Mouse (Mus musculus) forebrain, embryonic 11.5 days (tissue): ENCODE results near the gene Lamp5. TPM values are rescaled to one million over a fixed set of nuclear protein-coding genes. Genes with fewer than 3 reads are reported as not detected.

Source experiments
- ATAC-seq: fragments of 200-750 bp; cut with Nextera tagmentation; replicated peaks from 2 replicates; pipeline ENCODE4 v1.8.0; 2017; ENCODE audit warnings: moderate TSS enrichment; ENCODE audit not compliant: low FRiP score
- DNase-seq: peaks from one replicate; pipeline ENCODE4 v3.0.0-alpha.2; 2017; ENCODE audit warnings: low spot score
- H3K27ac ChIP-seq: fragments of 300-500 bp; sonication (generic); 2 replicates; pipeline ENCODE4 v1.5.1; 2014; ENCODE audit warnings: low read depth, low read length
- H3K27me3 ChIP-seq: fragments of 300-500 bp; sonication (generic); 2 replicates; pipeline ENCODE4 v1.6.1; 2014; ENCODE audit warnings: mild to moderate bottlenecking, low read length, mixed read lengths; ENCODE audit not compliant: control insufficient read depth, insufficient read depth
- H3K36me3 ChIP-seq: fragments of 300-500 bp; sonication (generic); 2 replicates; pipeline ENCODE4 v1.6.1; 2014; ENCODE audit warnings: mild to moderate bottlenecking, low read length, moderate library complexity, mixed read lengths; ENCODE audit not compliant: control insufficient read depth, insufficient read depth
- H3K4me1 ChIP-seq: fragments of 300-500 bp; sonication (generic); replicated peaks from 2 replicates; pipeline ENCODE4 v1.6.1; 2014; ENCODE audit warnings: low read length, mixed read lengths; ENCODE audit not compliant: control insufficient read depth, insufficient read depth
- H3K4me2 ChIP-seq: fragments of 300-500 bp; sonication (generic); 2 replicates; pipeline ENCODE4 v1.6.1; 2014; ENCODE audit warnings: low read depth, mild to moderate bottlenecking, low read length, moderate library complexity, mixed read lengths; ENCODE audit not compliant: severe bottlenecking
- H3K4me3 ChIP-seq: fragments of 300-500 bp; sonication (generic); 2 replicates; pipeline ENCODE4 v1.5.1; 2014; ENCODE audit warnings: low read depth, low read length
- H3K9ac ChIP-seq: fragments of 300-500 bp; sonication (generic); 2 replicates; pipeline ENCODE4 v1.6.1; 2014; ENCODE audit warnings: low read length
- H3K9me3 ChIP-seq: fragments of 300-500 bp; sonication (generic); 2 replicates; pipeline ENCODE4 v1.6.1; 2016; ENCODE audit warnings: low read length, mixed read lengths; ENCODE audit not compliant: control insufficient read depth
- WGBS: fragments of 180-500 bp; shearing (Covaris S2); extraction: QIAGEN DNeasy Blood & Tissue Kit; methylation state at CpG from one replicate; pipeline ENCODE4 v1.1.7; 2014; 5-methylcytosine and 5-hydroxymethylcytosine counted together
- polyA plus RNA-seq: library from polyadenylated mRNA; unstranded; fragments of >200 nt; fragmentation: Nextera tagmentation; extraction: Ambion mirVana; gene quantifications from 2 replicates; pipeline ENCODE4 v1.2.1, GENCODE M21; 2014

Gene Lamp5
- polyA plus RNA-seq, 1 experiment from 2014 or later = 3.0 TPM

DNA sequence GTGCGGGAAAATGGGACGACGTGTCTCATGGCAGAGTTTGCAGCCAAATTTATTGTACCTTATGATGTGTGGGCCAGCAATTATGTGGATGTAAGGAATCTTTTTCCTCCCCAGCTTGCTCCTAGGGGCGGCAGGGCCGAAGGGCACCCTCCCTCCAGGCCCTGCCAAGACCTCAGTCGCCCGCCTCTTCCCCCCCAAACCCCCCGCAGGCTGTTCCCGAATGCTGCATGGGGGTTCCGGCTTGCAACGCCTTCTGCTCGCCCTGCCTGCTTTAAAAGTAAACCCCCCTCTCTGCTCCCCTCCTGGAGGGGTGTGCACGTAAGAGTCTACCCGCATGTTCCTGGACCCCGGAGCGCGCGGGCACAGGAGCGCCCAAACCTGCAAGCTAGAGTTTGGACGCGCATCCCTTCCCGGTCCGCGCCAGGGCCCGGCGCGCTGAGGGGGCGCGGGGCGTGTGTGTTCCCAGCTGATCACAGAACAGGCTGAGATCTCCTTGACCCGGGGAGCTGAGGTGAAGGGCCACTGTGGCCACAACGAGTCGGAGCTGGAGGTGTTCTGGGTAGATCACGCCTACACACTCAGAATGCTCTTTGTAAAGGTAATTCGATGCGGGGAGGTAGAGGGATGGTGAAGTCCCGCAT lies 7.1 kb downstream of the Lamp5 start:
- H3K9ac ChIP-seq = no peak overlapping the region

GRCm38 (mm10) chr2:136064356-136064755 lies 12.3 kb downstream of the Lamp5 start:
- no peaks in the 10 kb centered on the region for H3K9me3 ChIP-seq
- H3K4me3 ChIP-seq = no peak overlapping the region
- no peaks in the 10 kb centered on the region for H3K36me3 ChIP-seq
- peaks cover 16% of the 10 kb centered on the region for H3K27me3 ChIP-seq
- H3K27ac ChIP-seq = no peak overlapping the region
- DNase-seq = no peak
- H3K9ac ChIP-seq = no peak overlapping the region
- 47% methylated on average over 1 of the region's 1 CpGs for WGBS
- no peak overlapping the region for H3K4me2 ChIP-seq
- ATAC-seq = no peak; the same call in 1 of the 2 replicates
- H3K4me1 ChIP-seq = no peaks in the 10 kb centered on the region; the same call in 1 of the 2 replicates

More for the DNA sequence above, 7.1 kb downstream of the Lamp5 start:
- DNase-seq (peak; percentile 60), ATAC-seq (0 out of 2 replicates have a peak, but pooled peaks have one; percentile 27)
- peak overlapping the region; percentile 24 for H3K4me3 ChIP-seq
- no peak overlapping the region for H3K27ac ChIP-seq
- no peaks in the 10 kb centered on the region for H3K9me3 ChIP-seq
- no peaks in the 10 kb centered on the region for H3K36me3 ChIP-seq
- 2% methylated on average over 35 of the region's 37 CpGs for WGBS
- H3K27me3 ChIP-seq = peaks cover 36% of the 10 kb centered on the region
- H3K4me1 ChIP-seq = peaks cover 5% of the 10 kb centered on the region; the same call in 1 of the 2 replicates
- peak overlapping the region; percentile 56 for H3K4me2 ChIP-seq

DNA sequence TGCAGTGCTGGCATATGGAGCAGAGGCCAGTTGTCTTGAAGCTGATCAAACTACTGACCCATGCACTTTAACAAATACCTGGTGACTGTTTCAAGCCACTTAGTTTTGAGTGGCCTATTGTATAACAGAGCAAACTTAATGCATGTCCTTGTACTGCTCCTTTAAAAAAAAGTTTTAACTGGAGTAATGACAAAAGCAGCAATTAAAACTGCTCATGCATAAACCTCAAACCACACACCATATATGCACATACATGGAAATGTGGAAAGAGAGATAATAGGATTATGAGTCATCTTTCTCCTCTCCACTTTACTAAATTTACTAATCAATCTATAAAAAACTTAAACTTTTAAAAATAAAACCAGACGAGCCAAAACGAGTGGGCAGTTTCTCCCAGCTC lies 43.9 kb downstream of the Lamp5 start:
- Histone ChIP-seq H3K9me3 (no peaks in the 10 kb centered on the region), H3K27ac (no peak overlapping the region), H3K36me3 (no peaks in the 10 kb centered on the region), H3K4me2 (no peak overlapping the region), H3K27me3 (no peaks in the 10 kb centered on the region), H3K4me1 (no peaks in the 10 kb centered on the region), H3K4me3 (no peak overlapping the region), H3K9ac (no peak overlapping the region)
- 80% methylated on average over 2 of the region's 2 CpGs for WGBS
- ATAC-seq (no peak), DNase-seq (no peak)

GRCm38 (mm10) chr2:136097143-136097542 lies 45.1 kb downstream of the Lamp5 start:
- H3K27ac ChIP-seq = no peak overlapping the region
- H3K4me3 ChIP-seq = no peak overlapping the region
- no peak overlapping the region for H3K4me2 ChIP-seq
- no peak overlapping the region for H3K9ac ChIP-seq
- no peaks in the 10 kb centered on the region for H3K36me3 ChIP-seq
- WGBS = 91% methylated on average over 3 of the region's 3 CpGs
- H3K9me3 ChIP-seq = no peaks in the 10 kb centered on the region
- no peaks in the 10 kb centered on the region for H3K4me1 ChIP-seq
- no peaks in the 10 kb centered on the region for H3K27me3 ChIP-seq
- DNase-seq (no peak), ATAC-seq (no peak)

DNA sequence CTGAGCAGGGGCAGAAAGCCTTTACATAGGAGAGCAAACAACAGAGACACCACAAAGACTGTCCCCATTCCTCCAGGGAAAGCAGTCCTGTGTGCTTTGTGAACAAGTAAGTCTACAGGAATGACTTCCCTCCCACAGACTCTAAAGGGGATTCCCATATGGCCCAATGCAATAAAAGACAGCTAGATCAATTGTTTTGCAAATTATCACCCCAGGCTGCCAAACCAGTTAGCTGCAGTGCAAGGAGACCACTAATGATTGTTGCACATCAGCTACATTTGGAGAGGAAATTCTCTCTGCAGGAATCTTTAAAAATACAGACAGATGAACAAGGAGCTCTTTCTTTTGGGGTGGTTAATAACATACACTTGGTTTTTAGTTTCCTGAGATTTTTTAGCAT lies 55.6 kb downstream of the Lamp5 start:
- Histone ChIP-seq H3K9me3 (no peaks in the 10 kb centered on the region), H3K4me2 (no peak overlapping the region), H3K4me3 (no peak overlapping the region), H3K36me3 (no peaks in the 10 kb centered on the region), H3K9ac (no peak overlapping the region), H3K4me1 (no peaks in the 10 kb centered on the region; the same call in 1 of the 2 replicates), H3K27me3 (no peaks in the 10 kb centered on the region; the same call in 1 of the 2 replicates), H3K27ac (no peak overlapping the region)
- ATAC-seq = peak; percentile 36; the same call in 1 of the 2 replicates
- no peak for DNase-seq

DNA sequence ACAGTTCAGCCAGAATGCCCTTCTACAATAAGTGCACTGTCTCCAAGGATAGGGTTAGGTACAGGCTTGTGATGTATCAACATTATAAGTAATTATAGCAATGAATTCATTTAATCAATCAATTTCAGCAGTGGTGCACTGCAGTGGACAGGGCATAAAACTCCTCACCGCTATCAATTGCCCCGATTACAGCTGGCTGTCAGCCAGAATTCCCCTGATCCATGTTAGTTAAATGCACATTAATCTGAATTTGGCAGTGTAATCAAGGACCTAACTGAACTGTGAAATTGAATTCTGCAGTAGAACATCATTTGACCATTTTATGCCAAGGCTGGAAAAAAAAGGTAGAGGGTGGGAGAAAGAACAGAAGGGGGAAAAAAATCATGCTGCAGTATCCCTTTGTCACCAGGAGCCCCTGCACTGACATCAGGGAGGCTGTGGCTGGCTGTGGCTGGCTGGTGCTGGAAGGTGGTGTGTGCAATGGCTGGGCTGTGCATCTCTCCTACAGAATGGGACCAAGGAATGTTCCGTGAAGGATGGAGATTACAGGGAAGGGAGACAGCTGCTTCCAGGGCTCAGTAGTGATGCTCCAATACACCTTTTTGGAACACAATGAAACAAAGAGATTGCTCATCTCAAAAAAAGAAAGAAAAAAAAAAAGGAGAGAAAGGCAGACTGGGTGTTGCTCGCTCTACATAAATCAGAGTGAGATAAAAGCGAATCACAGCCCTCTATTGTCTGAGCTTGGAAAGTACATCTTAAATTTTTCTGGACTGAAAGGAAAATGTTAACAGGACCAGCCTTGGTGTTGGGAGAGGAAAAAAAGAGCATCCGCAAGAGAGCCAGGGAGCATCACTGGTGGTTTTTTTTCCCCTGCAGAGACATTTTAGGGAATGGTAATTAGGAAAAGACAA lies 56.3 kb downstream of the Lamp5 start:
- DNase-seq (no peak), ATAC-seq (peak; percentile 81)
- no peaks in the 10 kb centered on the region; the same call in 1 of the 2 replicates for H3K4me1 ChIP-seq
- peak overlapping the region; percentile 34; the same call in 1 of the 2 replicates for H3K27ac ChIP-seq
- H3K4me2 ChIP-seq = no peak overlapping the region
- WGBS = 11% methylated on average over 6 of the region's 6 CpGs
- H3K4me3 ChIP-seq = no peak overlapping the region
- H3K9ac ChIP-seq = 0 out of 2 replicates have a peak overlapping the region, but pooled peaks have one; percentile 16
- no peaks in the 10 kb centered on the region for H3K36me3 ChIP-seq
- no peaks in the 10 kb centered on the region; the same call in 1 of the 2 replicates for H3K27me3 ChIP-seq
- H3K9me3 ChIP-seq = no peaks in the 10 kb centered on the region

DNA sequence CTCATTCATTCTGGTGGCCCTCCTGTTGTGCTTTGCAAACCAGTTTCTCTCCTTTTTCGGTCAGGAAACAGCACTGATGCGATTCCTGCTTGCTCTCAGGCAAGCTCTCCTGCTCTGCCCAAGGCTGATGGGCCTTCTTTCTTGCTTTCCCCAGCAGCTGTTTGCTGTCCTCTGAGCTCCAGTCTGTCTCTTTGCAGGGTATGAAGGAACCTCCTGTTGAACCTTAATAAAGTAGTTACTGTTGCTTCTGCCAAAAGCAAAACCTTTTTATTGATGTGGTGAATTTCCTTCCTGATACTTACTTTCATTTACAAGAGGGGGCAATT lies 57.0 kb downstream of the Lamp5 start:
- Histone ChIP-seq H3K36me3 (no peaks in the 10 kb centered on the region), H3K27ac (no peak overlapping the region), H3K27me3 (no peaks in the 10 kb centered on the region; the same call in 1 of the 2 replicates), H3K9me3 (no peaks in the 10 kb centered on the region), H3K4me3 (no peak overlapping the region), H3K4me1 (no peaks in the 10 kb centered on the region; the same call in 1 of the 2 replicates), H3K9ac (no peak overlapping the region), H3K4me2 (no peak overlapping the region)
- DNase-seq = no peak
- ATAC-seq = 0 out of 2 replicates have a peak, but pooled peaks have one; percentile 11
- WGBS = 0% methylated on average over 2 of the region's 2 CpGs

DNA sequence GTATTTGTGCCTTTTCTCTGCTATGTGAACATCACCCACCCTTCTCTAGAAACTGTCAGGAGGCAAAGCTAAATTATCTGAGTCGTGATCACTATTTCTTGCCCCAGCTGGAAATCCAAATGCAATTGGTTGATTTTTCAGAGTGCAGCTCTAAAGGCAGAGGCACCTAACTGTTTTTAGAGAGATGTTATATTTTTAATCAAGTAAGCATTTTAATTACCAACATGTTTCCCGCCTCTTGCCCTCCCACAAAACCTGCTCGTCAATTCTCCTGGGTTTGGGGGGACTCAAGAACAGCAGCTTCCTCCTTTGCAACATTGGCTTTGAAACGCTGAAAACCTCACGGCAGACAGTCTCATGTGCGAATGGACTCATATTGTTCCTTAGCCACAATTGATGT lies 61.3 kb downstream of the Lamp5 start:
- DNase-seq (no peak), ATAC-seq (no peak)
- WGBS = 74% methylated on average over 6 of the region's 6 CpGs
- Histone ChIP-seq H3K9me3 (no peaks in the 10 kb centered on the region), H3K4me2 (no peak overlapping the region), H3K27ac (no peak overlapping the region), H3K9ac (no peak overlapping the region), H3K36me3 (no peaks in the 10 kb centered on the region), H3K4me3 (no peak overlapping the region), H3K4me1 (no peaks in the 10 kb centered on the region; the same call in 1 of the 2 replicates), H3K27me3 (no peaks in the 10 kb centered on the region; the same call in 1 of the 2 replicates)
